Mouse (Mus musculus) ES-E14 (cell line): ENCODE results near the gene Slc25a12. TPM values are rescaled to one million over a fixed set of nuclear protein-coding genes. Genes with fewer than 3 reads are reported as not detected.

ENCODE experiments used
- DNase-seq: peaks from one replicate; pipeline ENCODE4 v3.0.0-alpha.2; 2013; ENCODE audit warnings: low read depth, low spot score
- H3K27ac ChIP-seq: 2 replicates; pipeline ENCODE4 v1.5.1; 2012; ENCODE audit warnings: low read depth, mild to moderate bottlenecking, low read length, moderate library complexity, mixed read lengths; ENCODE audit not compliant: poor library complexity, insufficient read depth, severe bottlenecking
- H3K36me3 ChIP-seq: 2 replicates; pipeline ENCODE4 v1.6.1; 2012; ENCODE audit warnings: mild to moderate bottlenecking, low read length, moderate library complexity, mixed read lengths; ENCODE audit not compliant: control insufficient read depth, poor library complexity, insufficient read depth, severe bottlenecking
- H3K4me1 ChIP-seq, 2 experiments: fragments of 150-350 bp in 1 of 2; sonication (generic) in 1 of 2; 2 replicates each; pipeline ENCODE4 v1.6.1; 2012; ENCODE audit warnings: low read length in 2 of 2, mild to moderate bottlenecking in 1 of 2, mixed read lengths in 1 of 2; ENCODE audit not compliant: control insufficient read depth in 2 of 2, insufficient read depth in 2 of 2, poor library complexity in 1 of 2
- H3K4me3 ChIP-seq, 2 experiments: fragments of 150-350 bp in 1 of 2; sonication (generic) in 1 of 2; 2 replicates each; pipeline ENCODE4 v1.5.1; 2012; ENCODE audit warnings: low read length in 2 of 2, low read depth in 1 of 2, mild to moderate bottlenecking in 1 of 2, mixed read lengths in 1 of 2; ENCODE audit not compliant: insufficient read depth in 1 of 2, poor library complexity in 1 of 2, severe bottlenecking in 1 of 2
- H3K9ac ChIP-seq: 2 replicates; pipeline ENCODE4 v1.6.1; 2012; ENCODE audit warnings: low read depth, mild to moderate bottlenecking, low read length, mixed read lengths; ENCODE audit not compliant: poor library complexity, insufficient read depth, severe bottlenecking
- H3K9me3 ChIP-seq: fragments of 150-350 bp; sonication (generic); 2 replicates; pipeline ENCODE4 v1.6.1; 2012; ENCODE audit warnings: low read depth, mild to moderate bottlenecking, low read length; ENCODE audit not compliant: control insufficient read depth, insufficient read depth
- CHD2 ChIP-seq: IDR thresholded peaks from 2 replicates; pipeline ENCODE4 v1.6.1; 2014; ENCODE audit warnings: mild to moderate bottlenecking, low read depth, low read length, inconsistent platforms
- HCFC1 ChIP-seq: IDR thresholded peaks from 2 replicates; pipeline ENCODE4 v1.6.1; 2012; ENCODE audit warnings: low read length, inconsistent platforms, borderline replicate concordance; ENCODE audit not compliant: insufficient read depth
- MAFK ChIP-seq: IDR thresholded peaks from 2 replicates; pipeline ENCODE4 v1.6.1; 2014; ENCODE audit warnings: mild to moderate bottlenecking, low read depth, low read length, inconsistent platforms; ENCODE audit not compliant: insufficient read depth
- ZC3H11A ChIP-seq: IDR thresholded peaks from 2 replicates; pipeline ENCODE4 v1.6.1; 2012; ENCODE audit warnings: low read depth, mild to moderate bottlenecking, inconsistent platforms, low read length, borderline replicate concordance
- ZNF384 ChIP-seq: IDR thresholded peaks from 2 replicates; pipeline ENCODE4 v1.6.1; 2012; ENCODE audit warnings: low read depth, low read length, inconsistent platforms
- in situ Hi-C, 2 experiments: fragments of 600-800 bp; cut with MboI; formaldehyde crosslinking; loops; one replicate each; pipeline ENCODE4 v1.15.1; 2025; ENCODE audit warnings: low sequenced_read_pairs in 2 of 2, inconsistent platforms in 1 of 2; ENCODE audit not compliant: unreplicated experiment in 2 of 2
- total RNA-seq: library from RNA; depleted of rRNA; stranded (reverse); fragments of 300-350 nt; gene quantifications from 2 replicates; pipeline ENCODE4 v1.2.3, GENCODE M21; 2012

Gene Slc25a12
- total RNA-seq, 1 experiment, result 42.6 TPM

DNA sequence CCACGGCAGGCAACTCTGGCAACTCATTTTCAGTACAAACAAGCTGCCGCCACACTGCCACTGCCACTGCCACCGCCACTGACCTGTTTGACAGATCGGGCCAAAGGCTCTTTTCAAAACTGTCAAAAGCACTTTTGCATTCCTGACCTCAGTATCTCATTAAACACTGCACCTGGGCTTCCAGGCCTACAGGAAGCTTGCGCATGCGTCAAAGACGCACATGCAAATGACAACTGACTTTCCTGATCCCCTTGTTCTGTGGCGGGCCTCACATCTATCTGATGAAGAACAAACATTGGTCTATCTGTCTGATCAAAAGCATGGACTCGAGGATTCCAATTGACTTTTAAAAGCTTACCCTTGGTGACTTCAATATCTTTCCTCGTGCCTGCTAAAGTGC is 55.5 kb downstream of the Slc25a12 start:
- H3K9me3 ChIP-seq, result no peaks in the 10 kb centered on the region
- no peak overlapping the region for H3K4me3 ChIP-seq
- no peaks in the 10 kb centered on the region for H3K4me1 ChIP-seq
- H3K27ac ChIP-seq, result no peak overlapping the region
- DNase-seq, result no peak
- no peak for TF ChIP-seq ZC3H11A
- no peak for TF ChIP-seq HCFC1
- TF ChIP-seq ZNF384, result no peak
- no peak for TF ChIP-seq CHD2
- TF ChIP-seq MAFK, result no peak
- H3K36me3 ChIP-seq, result peaks cover 17% of the 10 kb centered on the region
- H3K9ac ChIP-seq, result no peak overlapping the region
- in situ Hi-C loops, result no loop called here

DNA sequence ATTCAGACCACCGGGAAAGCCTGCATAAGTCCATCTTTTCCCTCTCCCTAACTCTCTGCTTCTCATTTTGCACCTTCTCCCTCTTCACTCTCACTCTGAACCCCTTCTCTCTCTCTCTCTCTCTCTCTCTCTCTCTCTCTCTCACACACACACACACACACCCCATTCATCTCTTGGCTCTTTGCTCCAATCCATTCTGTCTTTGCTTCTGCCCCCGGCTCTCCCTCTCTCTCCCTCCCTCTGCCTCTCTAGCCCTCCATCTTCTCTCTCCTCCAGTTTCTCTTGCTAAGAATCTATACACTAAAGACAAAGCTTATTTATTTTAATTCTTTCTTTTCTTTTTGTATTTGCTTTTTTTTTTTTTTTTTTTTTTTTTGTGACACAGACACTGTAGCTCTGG is 57.8 kb downstream of the Slc25a12 start:
- Histone ChIP-seq H3K4me1 (no peaks in the 10 kb centered on the region), H3K9me3 (no peaks in the 10 kb centered on the region), H3K36me3 (peaks cover 12% of the 10 kb centered on the region), H3K27ac (no peak overlapping the region), H3K9ac (no peak overlapping the region), H3K4me3 (no peak overlapping the region)
- DNase-seq, result no peak
- in situ Hi-C loops, result no loop called here
- TF ChIP-seq MAFK, result no peak
- no peak for TF ChIP-seq CHD2
- TF ChIP-seq ZNF384, result no peak
- TF ChIP-seq HCFC1, result no peak
- no peak for TF ChIP-seq ZC3H11A

DNA sequence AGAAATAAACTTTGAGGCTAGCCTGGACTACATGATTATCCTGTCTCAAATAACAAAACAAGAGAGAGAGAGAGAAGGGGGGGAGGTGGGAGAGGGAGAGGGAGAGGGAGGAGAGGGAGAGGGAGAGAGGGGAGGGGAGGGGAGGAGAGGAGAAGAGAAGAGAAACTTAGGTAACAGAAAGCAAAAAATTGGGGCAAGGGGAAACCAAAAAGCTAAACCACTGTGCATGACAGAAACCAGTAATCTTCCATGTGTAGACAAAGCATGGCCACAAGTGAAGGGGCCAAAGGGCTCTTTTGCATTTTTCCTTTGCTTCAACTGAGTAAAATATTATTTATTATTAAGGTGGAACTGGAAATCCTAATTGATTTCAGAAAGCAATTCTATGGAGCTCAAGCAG is 61.2 kb downstream of the Slc25a12 start:
- peaks cover 2% of the 10 kb centered on the region for H3K36me3 ChIP-seq
- TF ChIP-seq HCFC1, result no peak
- no peak for TF ChIP-seq ZNF384
- TF ChIP-seq CHD2, result no peak
- TF ChIP-seq MAFK, result no peak
- no peak for TF ChIP-seq ZC3H11A
- H3K27ac ChIP-seq, result no peak overlapping the region
- H3K9me3 ChIP-seq, result no peaks in the 10 kb centered on the region
- DNase-seq, result no peak
- no peak overlapping the region for H3K9ac ChIP-seq
- no peaks in the 10 kb centered on the region for H3K4me1 ChIP-seq
- in situ Hi-C loops, result no loop called here
- no peak overlapping the region for H3K4me3 ChIP-seq

DNA sequence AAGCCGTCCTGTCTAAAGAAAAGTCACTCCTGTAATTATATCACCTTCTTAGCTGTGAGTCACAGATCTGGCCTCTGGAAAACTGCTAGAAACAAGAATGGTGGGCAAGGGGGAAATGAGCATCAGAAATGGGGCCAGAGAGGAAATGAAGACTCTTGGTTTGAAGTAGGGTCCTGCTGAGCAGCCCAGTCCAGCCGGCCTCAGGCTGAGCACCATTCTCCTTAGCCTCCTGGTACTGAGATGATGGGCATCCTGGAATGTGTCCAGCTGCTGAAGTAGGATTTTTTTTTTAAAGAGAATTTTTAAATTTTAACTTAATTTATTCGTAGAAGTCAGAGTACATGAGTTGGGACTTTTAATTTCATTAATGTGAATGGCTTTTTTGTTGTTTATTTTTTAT is 62.7 kb downstream of the Slc25a12 start:
- in situ Hi-C loops, result no loop called here
- Histone ChIP-seq H3K36me3 (peaks cover 2% of the 10 kb centered on the region), H3K9me3 (no peaks in the 10 kb centered on the region), H3K4me1 (no peaks in the 10 kb centered on the region), H3K4me3 (no peak overlapping the region), H3K9ac (no peak overlapping the region), H3K27ac (no peak overlapping the region)
- TF ChIP-seq CHD2 (no peak), HCFC1 (no peak), ZC3H11A (no peak), MAFK (no peak), ZNF384 (no peak)
- DNase-seq, result no peak

DNA sequence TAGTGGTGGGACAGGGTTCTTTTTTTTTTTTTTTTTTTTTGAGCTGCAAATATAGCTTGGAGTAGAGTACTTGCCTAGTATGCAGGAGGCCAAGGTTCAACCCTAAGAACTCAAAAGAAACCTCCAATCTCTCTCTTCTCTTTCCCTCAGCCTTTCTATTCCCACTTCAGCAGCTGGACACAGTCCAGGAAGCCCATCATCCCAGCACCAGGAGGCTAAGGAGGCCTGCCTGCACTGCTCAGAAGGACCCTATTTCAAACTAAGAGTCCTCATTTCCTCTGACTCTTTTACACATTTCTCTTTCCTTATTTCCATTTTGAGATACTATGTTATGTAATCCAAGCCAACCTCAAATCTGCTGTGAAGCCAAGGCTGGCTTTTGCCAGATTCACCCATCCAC is 64.3 kb downstream of the Slc25a12 start:
- TF ChIP-seq MAFK (no peak), CHD2 (no peak), HCFC1 (no peak), ZNF384 (no peak), ZC3H11A (no peak)
- peaks cover 5% of the 10 kb centered on the region for H3K36me3 ChIP-seq
- no peak overlapping the region for H3K27ac ChIP-seq
- DNase-seq, result no peak
- H3K9ac ChIP-seq, result no peak overlapping the region
- in situ Hi-C loops, result no loop called here
- no peak overlapping the region for H3K4me3 ChIP-seq
- no peaks in the 10 kb centered on the region for H3K9me3 ChIP-seq
- H3K4me1 ChIP-seq, result no peaks in the 10 kb centered on the region
